Mouse (Mus musculus): ENCODE measurements around the gene Asb17.

Asb17 gene

GRCm38 (mm10) chr3:153888141-153888540, 44.1 kb downstream of the Asb17 start:
- no peak for DNase-seq (ENCODE audit: low read depth, low spot score)

- no peak for DNase-seq (ENCODE audit: low read depth, low spot score)
Observed at GRCm38 (mm10) chr3:153889188-153889781, 45.3 kb downstream of the Asb17 start.

- no peak for DNase-seq (ENCODE audit: low read depth, low spot score)
Observed at GRCm38 (mm10) chr3:153895454-153895853, 51.4 kb downstream of the Asb17 start.

- no peak for DNase-seq (ENCODE audit: low read depth, low spot score)
Observed at GRCm38 (mm10) chr3:153897216-153897615, 53.2 kb downstream of the Asb17 start.

- no peak for DNase-seq (ENCODE audit: low read depth, low spot score)
Observed at GRCm38 (mm10) chr3:153901904-153902303, 57.9 kb downstream of the Asb17 start.

- DNase-seq (ENCODE audit: low read depth, low spot score) = no peak
Observed at GRCm38 (mm10) chr3:153902595-153902994, 58.6 kb downstream of the Asb17 start.

- no peak for DNase-seq (ENCODE audit: low read depth, low spot score)
Observed at GRCm38 (mm10) chr3:153904586-153904985, 60.6 kb downstream of the Asb17 start.
